Mouse (Mus musculus) lung, adult 2 months (tissue): ENCODE data around the gene Nacc1. TPM values are rescaled to one million over a fixed set of nuclear protein-coding genes. Genes with fewer than 3 reads are reported as not detected.
A peak's percentile ranks its signal among the peaks of the same experiment; 100 is the strongest.

Experiments used
- DNase-seq: peaks from one replicate; pipeline ENCODE4 v3.0.0; 2022
- H3K4me1 ChIP-seq: fragments of 200-500 bp; 2 replicates; pipeline ENCODE4 v1.6.1; 2011; ENCODE audit warnings: low read length; ENCODE audit not compliant: control insufficient read depth, insufficient read depth
- H3K4me3 ChIP-seq: fragments of 200-500 bp; replicated peaks from 2 replicates; pipeline ENCODE3; 2011; ENCODE audit warnings: low read depth, mild to moderate bottlenecking, control low read depth, low read length; ENCODE audit errors: extremely low read depth
- CTCF ChIP-seq: fragments of 200-500 bp; IDR thresholded peaks from 2 replicates; pipeline ENCODE4 v1.5.1; 2011; ENCODE audit warnings: mild to moderate bottlenecking, low read length, control low read depth; ENCODE audit not compliant: insufficient read depth
- POLR2A ChIP-seq: fragments of 200-500 bp; IDR thresholded peaks from 2 replicates; pipeline ENCODE4 v1.6.1; 2011; ENCODE audit warnings: low read depth, mild to moderate bottlenecking, control low read depth, low read length, borderline replicate concordance; ENCODE audit errors: extremely low read depth
- WGBS: fragments of 180-500 bp; shearing (Covaris S2); methylation state at CpG from one replicate; pipeline ENCODE4 v1.1.7; 2018; 5-methylcytosine and 5-hydroxymethylcytosine counted together
- polyA plus RNA-seq: library from polyadenylated mRNA; depleted of rRNA; stranded (reverse); fragments of >200 nt; gene quantifications from 2 replicates; pipeline ENCODE4 v1.2.3, GENCODE M21; 2012

The Nacc1 gene
- polyA plus RNA-seq, 1 experiment: 81.8 TPM

- DNase-seq: peak; percentile 75
- peaks cover 37% of the 10 kb centered on the region for H3K4me1 ChIP-seq
- H3K4me3 ChIP-seq: peak within 1 kb of the TSS; percentile 69
- TF ChIP-seq POLR2A (peak; percentile 56; the same call in 1 of the 2 replicates), CTCF (no peak)
- WGBS: 16% methylated on average over 34 of the region's 34 CpGs
These were observed 13.6 kb upstream of the Nacc1 start, which contains the start of gene Lyl1 for GRCm38 (mm10) chr8:84700941-84701911. Lyl1 (plus strand) TSS chr8:84701457.

GRCm38 (mm10) chr8:84700526-84700925 is 12.9 kb upstream of the Nacc1 start:
- 55% methylated on average over 5 of the region's 5 CpGs for WGBS
- no peak overlapping the region for H3K4me3 ChIP-seq
- peaks cover 36% of the 10 kb centered on the region for H3K4me1 ChIP-seq
- no peak for TF ChIP-seq CTCF
- TF ChIP-seq POLR2A: no peak
- no peak for DNase-seq

- Histone ChIP-seq H3K4me3 (no peak overlapping the region), H3K4me1 (peaks cover 33% of the 10 kb centered on the region)
- TF ChIP-seq CTCF (peak; percentile 80), POLR2A (peak; percentile 35; the same call in 1 of the 2 replicates)
- 28% methylated on average over 7 of the region's 7 CpGs for WGBS
- peak; percentile 64 for DNase-seq
These were observed 12.2 kb upstream of the Nacc1 start for GRCm38 (mm10) chr8:84699861-84700322.

GRCm38 (mm10) chr8:84698929-84699401 is 11.3 kb upstream of the Nacc1 start:
- peak; percentile 76 for DNase-seq
- 24% methylated on average over 9 of the region's 9 CpGs for WGBS
- peak; percentile 38; the same call in 1 of the 2 replicates for TF ChIP-seq POLR2A
- no peak for TF ChIP-seq CTCF
- H3K4me3 ChIP-seq: peak overlapping the region; percentile 60
- peaks cover 30% of the 10 kb centered on the region for H3K4me1 ChIP-seq

GRCm38 (mm10) chr8:84698288-84698687 is 10.6 kb upstream of the Nacc1 start:
- WGBS: 72% methylated on average over 5 of the region's 5 CpGs
- Histone ChIP-seq H3K4me3 (no peak overlapping the region), H3K4me1 (peaks cover 26% of the 10 kb centered on the region)
- no peak for TF ChIP-seq CTCF
- TF ChIP-seq POLR2A: no peak
- DNase-seq: no peak

- Histone ChIP-seq H3K4me1 (peaks cover 23% of the 10 kb centered on the region), H3K4me3 (no peak overlapping the region)
- DNase-seq: no peak
- 82% methylated on average over 14 of the region's 14 CpGs for whole genome bisulfite sequencing
- TF ChIP-seq POLR2A (no peak), CTCF (no peak)
These were observed 9.8 kb upstream of the Nacc1 start for GRCm38 (mm10) chr8:84697166-84698130.

- peaks cover 16% of the 10 kb centered on the region for H3K4me1 ChIP-seq
- WGBS: 87% methylated on average over 6 of the region's 6 CpGs
- TF ChIP-seq POLR2A (no peak), CTCF (no peak)
- DNase-seq: no peak
- H3K4me3 ChIP-seq: no peak overlapping the region
These were observed 7.5 kb upstream of the Nacc1 start for GRCm38 (mm10) chr8:84695140-84695539.

- 46% methylated on average over 4 of the region's 4 CpGs for WGBS
- no peak for DNase-seq
These were observed 5.7 kb upstream of the Nacc1 start for GRCm38 (mm10) chr8:84693332-84693731.

More at GRCm38 (mm10) chr8:84693332-84693731, 5.7 kb upstream of the Nacc1 start:
- Histone ChIP-seq H3K4me3 (no peak overlapping the region), H3K4me1 (peaks cover 11% of the 10 kb centered on the region)
- TF ChIP-seq CTCF: no peak
- TF ChIP-seq POLR2A: no peak
